Mouse (Mus musculus): ENCODE results near the gene Mphosph9.

Gene Mphosph9

DNA sequence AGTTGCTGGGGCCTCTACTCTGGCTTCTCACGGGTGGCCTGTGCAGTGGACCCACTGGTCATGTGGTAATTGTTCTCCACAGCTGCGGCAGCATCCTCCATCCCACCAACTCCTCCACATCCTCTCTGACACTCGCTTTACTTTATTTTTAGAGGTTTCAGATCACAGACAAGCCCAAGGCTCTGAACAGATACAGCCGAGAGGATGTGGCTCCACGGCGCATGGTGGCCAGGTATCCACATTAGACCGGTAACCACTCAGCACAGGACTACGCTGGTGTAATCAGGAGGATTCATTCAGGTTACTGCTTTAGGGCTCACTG lies 94.7 kb downstream of the Mphosph9 start:
- DNase-seq, result peak; percentile 71

DNA sequence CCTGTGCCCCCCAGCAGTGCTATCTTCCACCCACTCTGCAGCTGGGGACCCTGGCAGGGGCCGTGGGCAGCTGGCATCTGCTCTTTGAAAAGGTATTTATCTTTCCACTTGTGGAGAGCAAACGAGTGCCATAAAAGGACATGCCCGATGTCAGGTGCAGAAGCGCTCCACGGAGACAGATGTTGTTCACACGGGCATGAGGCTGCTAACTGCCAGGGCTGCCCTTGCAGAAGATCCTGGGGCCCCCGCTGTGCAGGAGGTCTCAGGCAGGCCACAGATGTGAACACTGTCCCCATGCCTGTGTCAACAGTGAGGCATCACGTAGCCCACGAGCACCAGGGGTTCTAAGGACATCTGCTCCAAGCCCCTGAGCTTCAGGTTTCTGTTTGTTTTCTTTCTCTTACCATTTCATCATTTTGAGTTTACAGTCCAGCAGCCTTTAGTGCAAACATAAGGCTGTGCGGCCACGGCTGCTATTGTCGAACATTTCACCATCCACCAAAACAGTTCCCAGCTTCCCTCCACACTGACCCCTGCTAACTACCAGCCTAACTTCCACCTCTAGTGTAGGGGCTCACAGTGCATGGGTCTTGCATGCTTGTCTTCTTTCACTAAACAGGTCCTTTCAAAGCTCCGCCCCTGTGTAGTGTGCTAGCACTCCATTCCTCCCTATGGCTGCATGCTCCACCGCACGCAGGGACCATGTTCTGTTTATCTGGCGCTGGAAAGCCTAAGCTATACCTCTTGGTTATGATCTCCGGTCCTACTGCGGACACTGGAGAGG lies 95.2 kb downstream of the Mphosph9 start:
- DNase-seq, result peak; percentile 92

DNA sequence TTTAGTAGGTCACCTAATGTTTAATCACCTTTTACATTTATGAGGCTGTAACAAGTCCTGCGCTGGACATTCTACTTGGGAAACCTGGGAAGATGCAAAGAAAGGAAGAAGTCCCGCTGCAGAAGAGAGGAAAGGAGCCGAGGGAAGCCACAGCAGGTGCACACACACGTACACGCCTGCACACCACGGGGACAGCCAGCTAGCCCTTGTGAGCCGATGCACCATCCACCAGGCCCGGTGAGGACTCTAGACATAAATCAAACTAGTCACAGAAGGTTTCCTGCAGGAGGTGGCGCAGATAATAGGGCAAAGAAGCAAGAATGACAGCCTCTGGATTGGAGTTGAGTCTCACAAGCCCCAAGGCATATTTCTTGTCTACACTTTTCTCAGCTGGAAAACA lies 97.3 kb downstream of the Mphosph9 start:
- peak; percentile 62 for DNase-seq

DNA sequence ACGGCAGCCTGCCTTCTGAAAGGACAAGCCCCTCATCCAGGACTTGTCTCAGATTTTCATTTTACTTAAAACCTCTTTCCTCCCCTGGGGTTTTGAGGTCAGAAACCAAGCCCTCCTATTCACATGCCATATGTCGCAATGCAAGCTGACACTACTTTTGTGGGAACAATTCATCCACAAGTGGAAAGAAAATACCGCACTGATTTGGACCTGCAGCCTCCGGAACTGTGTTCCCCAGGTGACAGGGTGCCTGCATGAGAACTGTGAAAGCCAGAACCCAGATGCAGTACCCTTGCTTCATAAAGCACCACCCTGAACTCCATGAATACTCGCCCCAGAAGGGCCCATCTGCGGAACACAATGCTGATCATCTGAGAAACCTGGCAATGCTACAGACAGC lies 100.6 kb downstream of the Mphosph9 start:
- DNase-seq, result peak; percentile 51

DNA sequence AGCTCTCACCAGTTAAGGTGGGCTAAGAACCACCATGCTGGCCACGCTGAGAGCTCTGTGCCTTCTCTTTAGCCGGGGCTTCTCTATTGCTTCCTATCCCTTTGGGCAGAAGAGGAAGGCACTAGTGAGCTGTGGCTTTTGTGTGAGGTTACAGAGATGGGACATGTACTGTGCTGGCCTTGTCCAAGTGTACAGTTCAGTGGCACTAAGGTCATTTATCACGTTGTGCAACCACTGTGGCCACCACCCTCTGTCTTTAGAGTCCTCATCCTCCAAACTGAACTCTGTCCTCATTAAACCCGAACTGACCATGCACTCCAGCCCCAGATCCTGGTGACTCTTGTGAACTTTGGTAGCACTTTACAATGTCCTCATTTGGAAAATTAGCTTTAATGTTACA lies 101.3 kb downstream of the Mphosph9 start:
- DNase-seq, result no peak

DNA sequence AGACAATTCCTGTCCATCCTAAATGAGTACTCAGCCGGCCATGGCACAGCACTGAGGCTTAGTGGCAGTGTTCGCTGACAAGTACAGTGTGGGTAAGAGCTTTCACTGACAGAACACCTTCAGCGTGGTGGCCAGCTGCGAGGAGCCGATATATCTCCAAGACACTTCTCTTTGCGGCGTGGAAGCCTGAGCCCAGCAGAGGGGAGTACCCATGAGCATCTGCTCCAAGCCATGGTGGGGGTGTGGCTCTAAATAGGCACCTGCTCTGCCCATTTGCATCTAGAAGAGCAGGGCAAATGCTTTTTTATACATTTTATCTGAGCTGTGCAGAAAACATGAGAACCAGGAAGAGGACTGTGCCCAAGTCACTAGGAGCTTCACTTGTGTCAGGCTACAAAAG lies 101.9 kb downstream of the Mphosph9 start:
- peak; percentile 75 for DNase-seq

DNA sequence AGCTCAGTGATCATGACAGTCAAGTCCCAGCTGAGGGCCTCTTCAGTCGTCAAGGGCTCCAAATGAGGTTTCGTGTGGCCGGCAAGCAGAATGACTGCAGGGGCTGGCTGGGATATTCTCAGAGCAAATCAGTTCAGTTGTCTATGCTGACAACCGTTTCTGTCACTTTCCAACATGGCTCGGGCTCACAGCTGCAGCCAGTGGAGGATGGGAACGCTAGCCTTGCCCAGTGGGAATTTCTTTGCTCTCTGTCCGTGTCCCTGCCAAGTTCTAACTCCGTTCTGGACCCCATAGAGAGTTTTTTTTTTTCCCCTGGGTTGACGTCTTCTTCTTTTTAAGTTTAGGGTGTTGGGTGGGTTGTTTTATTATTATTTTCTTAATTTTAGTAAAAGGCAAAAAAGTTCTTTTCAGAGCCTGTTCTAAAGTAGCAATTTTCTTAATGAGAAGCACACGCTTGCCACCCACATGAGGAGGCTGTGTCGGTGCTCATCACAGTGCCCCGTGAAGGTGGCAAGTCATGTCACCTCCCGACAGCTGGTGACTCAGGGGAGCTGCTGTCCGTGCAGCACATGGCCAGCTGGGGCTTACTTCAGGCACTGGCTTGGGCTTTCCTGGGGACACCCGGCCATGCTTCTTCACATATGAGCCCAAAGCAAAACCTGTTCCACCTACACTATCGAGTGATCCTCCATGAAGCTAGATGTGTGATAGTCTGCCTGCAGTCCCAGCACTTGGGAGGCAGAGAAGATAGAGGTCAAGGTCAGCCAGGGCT lies 103.3 kb downstream of the Mphosph9 start:
- DNase-seq, result no peak

DNA sequence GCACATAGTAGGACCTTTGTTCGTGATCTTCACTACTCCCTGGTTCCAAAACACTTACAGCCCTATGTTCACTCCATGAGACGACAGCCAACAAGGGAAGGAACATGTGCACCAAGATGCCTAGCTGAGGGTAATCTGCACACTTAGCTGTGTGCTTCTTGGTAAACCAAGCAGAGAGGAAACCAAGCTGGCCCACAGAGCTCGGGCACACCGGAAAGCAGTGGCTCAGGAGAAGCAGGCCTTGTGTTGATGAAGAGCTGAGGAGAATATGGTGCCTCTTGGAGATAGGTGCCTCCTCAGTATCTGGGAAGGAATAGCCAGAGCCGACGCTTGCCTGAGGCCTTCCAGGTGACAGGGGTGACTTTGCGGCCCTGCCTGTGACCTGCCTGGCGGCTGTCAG lies 104.2 kb downstream of the Mphosph9 start:
- DNase-seq, result peak; percentile 56

DNA sequence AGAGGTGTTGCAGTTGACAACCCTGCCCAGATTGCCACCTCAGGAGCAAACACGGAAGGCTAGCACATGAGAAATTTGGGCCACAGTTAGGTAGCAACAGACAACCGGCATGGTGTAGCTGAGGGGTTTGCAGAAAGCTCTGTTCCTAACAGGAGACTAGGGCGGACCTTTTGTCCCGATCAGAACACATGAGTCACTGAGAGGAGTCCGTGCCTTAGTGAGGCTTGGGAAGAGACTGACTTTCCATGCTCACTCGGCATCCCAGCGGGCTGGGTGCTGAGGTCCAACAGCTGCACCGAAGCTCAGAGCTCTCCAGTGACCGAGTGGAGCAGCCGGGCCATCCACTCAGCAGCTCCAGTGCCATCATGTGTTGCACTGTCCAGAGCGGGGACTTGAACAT lies 105.1 kb downstream of the Mphosph9 start:
- DNase-seq, result no peak

DNA sequence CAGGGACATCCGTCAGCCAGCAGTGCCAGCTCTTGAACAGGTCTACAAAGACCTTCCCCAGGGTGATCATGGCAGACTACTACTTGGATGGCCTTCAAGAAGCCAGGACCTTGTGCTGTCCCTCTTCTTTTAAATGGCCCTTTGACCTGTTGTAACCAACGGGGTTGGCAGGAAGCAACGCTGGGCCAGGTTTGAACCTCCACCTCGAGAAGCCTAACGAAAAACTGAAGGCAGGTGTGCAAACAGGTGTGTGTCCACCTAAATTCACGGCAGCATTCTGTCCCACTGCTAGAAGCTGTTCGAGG lies 106.1 kb downstream of the Mphosph9 start:
- no peak for DNase-seq

DNA sequence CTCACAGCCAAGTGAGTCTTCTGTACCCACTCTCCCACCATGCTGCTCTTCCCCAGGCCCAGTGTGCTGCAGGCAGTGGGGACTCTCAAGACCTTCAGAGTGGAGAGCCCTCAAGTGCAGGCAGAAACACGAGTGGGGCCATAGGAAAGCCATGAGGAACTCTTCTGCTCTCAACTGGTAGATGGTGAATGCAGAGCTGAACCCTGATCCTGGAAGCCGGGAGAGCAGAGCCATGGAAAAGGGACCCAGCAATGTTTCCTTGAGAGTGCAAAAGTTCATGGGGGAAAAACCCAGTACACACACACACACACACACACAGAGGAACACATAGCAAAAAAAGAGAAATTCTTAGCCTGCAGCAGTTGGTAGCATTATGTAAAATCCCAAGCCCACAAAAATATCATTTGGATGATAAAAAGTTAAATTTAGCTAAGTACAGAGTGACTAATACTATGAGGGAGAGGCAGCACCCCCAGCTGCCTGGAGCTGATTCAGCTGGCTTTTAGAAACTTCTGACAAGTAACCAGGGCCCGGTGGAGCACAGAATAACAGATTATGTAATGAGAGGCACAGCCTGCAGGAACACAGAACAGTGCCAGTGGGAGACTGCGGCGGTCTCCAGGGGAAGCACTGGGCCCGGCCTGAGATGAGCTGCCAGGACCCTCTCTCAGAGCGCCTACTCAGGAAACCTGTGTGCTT lies 106.6 kb downstream of the Mphosph9 start:
- DNase-seq, result peak; percentile 58

DNA sequence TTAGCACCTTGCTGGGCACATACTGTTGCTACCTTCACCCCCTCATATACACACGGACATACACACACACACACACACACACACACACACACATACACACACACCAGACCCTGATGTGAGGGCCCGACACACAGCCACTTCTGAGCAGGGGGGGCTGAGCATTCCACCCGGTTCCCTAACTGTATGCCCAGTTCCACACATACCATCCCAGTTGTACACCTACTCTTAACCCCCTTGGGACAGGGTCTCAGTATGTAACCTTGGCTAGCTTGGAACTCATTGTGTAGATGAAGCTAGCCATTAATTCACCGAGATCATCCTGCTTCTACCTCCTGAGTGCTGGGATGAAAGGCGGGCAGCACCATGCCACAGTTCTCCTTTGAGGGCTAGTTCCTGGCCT lies 107.2 kb downstream of the Mphosph9 start:
- no peak for DNase-seq

DNA sequence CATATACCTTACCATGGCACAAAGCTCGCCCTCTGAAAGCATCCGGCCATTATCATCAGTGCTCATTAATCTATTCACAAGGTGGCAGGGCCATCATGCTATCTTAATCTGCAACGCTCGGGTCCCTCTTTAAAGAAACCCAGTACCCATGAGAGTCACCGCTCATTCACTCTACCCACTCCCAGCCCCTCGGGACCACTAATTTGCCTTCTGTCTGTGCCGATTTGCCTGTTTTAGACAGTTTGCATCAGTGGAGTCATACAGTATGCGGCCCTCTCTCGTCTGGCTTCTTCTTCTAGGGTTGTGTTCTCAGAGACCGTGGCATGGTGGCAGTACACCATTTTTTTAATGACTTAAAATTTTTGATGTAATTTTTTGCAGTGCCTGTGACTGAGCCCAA lies 108.3 kb downstream of the Mphosph9 start:
- no peak for DNase-seq

DNA sequence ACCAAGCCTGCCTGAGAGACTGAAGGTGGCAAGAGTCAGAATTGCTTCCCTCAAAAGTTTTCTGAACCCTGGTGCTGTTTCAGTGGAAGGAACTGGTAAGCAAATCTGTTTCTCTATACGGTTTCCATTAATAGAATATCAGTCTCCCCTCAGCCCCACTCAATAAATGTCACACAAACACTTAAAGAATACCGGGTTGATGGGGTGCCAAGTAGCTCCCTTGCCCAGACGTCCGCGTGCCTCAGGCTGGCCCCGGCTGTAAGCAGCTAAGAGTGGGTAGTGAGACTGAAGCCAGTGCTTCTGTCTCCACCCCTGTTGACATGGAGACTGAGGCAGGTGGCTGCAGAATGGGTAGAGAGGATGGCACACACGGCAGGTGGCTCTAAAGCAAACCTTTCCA lies 108.8 kb downstream of the Mphosph9 start:
- DNase-seq, result no peak

DNA sequence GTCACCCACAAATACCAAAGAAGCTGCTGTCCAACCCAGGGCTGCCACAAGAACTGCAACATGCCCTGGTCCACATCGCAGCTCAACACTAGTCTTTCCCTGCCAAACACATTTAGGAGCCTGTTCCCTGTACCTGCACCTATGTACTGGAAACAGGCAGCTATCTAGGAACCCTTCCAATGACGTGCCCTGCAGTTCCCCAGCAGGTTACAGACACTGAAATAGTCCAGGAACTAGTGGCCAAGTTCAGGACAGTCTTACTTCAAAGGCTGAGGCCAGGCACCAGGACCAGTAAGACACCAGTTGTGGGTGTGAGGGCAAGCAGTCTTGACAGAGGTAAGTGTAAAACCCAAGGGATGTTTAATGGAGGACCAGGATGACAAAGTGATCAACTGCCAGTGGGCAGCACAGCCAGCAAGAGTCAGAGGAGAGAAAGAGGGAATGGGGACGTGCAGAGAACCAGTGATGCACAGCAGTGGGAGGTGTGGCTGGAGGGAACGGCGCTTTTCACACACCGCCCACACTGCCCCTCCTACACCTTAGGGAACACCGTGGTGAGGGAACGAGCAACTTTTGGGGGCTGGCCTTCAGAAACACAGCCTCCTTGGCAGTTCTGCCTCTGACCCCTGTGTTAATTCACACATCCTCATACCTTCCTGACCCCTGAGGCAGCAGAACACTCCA lies 110.1 kb downstream of the Mphosph9 start:
- no peak for DNase-seq

DNA sequence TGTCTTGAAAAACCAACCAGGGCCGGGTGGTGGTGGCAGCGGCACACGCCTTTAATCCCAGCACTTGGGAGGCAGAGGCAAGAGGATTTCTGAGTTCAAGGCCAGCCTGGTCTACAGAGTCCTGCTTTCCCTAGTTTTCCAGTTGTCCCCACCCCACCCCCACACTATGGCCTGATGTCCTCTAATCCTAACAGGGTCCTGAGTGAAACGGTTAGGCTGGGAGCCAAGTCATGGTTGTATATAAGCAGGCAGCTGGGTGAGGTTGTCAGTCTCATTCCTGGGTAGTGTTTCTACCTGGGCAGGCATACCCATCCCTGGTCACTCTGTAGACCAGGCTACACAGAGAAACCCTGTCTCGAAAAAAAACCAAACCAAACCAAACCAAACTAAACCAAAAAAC lies 110.7 kb downstream of the Mphosph9 start:
- peak; percentile 20 for DNase-seq

DNA sequence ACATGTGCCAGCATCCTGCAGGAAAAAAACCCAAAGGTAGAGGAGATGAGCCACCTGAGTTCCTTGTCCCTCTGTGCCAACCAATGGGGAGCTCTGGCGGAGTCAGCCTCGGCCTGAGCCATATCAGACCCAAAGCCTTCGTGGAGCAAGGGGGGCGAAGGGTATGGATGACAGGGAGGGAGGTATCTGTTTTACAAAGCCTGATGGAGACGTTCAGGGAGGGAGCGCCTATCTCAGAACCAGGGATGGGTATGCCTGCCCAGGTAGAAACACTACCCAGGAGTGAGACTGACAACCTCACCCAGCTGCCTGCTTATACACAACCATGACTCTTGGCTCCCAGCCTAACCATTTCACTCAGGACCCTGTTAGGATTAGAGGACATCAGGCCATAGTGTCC lies 111.4 kb downstream of the Mphosph9 start:
- DNase-seq, result no peak

DNA sequence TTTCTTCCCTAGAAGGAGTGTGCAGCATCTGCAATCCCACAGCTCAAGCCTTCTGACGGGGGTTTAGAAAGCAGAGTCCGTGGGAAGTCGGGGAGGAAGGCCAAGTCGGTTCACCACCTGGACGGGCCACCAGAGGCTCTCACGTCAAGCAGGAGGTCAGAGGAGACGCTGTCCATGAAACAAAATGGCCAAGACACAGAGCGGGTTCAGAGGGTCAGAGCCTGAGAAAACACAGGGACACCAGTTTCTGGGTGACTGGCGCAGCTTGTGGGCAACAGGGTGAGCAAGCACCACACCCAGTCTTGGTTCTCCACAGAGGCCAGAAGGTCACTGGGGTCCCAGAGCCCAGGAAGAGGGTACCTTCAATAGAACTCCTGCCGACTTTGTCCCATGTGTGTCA lies 112.1 kb downstream of the Mphosph9 start:
- DNase-seq, result peak; percentile 33

DNA sequence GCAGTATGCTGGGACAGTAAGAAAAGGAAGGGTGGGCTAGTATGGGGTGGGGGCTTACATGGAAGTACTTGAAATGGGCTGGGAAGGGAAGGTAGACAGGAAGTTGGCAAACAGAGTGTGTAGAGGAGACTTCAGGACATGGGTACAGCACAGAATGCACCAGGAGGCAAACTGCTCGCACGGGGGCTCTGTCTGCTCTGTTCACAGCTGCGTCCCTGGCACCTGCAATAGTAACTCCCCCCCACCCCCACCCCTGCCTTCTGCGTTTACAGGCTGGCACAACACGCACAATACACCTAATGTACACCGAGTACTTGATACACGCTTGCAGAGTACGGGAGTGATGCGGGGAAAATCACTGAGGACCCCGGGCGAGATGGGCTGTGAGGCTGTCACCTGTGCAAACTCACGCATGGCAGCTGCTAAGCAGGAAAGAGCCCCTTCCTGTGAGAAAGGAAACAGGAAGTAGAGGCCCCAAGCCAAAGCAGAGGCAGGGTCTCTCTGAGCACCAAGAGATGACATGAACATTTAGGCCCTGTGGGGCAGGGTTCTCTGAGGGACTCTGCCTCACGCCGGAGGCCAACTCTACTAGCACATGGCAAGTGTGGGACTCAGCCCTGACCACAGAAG lies 113.1 kb downstream of the Mphosph9 start:
- peak; percentile 86 for DNase-seq

DNA sequence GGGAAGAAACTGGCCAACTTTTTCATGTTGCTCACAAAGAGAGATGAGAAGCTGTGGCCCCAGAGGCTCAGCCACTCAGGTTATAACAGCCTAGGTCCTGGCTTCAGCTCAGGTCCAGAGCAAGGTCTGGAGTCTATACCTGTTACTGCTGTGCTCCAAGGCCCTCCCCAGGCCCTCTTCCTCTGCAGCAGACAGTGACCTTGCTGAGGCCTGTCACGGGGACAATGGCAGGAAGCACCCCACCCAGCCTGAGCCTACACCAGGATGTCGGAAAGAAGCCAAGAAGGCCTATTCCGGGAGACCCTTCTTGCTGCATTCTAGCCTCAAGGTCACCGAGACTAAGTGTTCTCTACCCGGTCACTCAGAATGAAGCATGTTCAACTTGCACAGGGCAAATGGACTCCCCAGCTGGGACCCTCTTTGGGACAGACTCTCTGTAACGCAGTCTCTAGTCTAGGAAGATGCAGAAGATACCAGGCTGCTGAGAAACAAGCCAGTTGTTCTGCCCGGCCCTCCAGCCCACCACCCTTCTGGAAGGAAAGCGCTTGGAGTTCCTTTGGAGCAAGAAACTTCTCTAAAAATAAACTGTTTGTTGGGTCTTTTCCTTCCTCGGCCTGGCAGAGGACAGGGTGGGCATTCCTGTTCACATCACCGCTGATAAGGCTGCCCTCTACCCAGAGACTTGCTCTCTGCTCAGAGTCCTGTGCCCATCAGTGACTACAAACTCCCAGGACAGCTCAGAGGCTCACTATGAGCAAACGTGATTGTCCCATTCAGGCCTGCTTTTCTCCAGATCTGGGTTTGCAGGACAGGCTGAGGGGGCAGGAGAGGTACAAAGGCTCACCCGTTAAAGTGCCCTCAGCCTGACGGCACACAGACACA lies 113.9 kb downstream of the Mphosph9 start:
- peak; percentile 85 for DNase-seq

DNA sequence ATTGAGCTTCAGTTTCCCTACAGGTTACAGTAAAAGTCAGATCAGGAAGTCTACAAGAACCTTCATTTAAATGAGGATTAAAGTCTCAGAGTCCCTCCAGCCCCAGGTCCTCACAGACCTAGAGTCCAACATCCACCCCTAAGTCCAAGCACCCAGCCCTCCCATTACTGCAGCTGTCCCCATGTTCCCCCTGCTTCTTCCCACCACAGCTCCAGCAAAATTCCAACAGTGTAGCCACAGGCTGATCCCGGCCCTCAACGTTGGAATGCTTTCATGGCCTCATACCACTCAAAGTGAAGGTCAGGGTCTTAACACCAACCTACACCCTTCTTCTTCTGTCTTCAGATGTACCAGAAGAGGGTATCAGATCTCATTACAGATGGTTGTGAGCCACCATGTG lies 116.1 kb downstream of the Mphosph9 start:
- peak; percentile 14 for DNase-seq

DNA sequence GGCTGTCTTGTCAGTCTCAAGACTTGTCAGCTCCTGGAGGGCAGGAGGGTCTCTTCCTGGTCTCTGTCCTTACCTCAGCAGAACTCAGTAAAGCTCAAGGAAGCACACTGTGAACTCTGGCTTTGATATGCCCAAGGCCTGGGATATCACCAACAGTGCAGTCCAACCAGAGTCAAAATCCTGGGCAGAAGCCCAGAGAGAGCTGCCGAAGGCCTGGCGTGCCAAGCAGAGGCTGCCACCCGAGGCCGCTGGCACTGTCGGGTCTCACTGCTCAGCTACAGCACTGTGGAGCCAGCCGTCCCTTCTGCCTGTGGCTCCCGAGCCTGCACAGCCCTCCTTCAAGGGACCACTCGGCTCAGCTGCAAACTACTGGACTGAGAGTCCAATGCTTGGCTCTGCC lies 116.5 kb downstream of the Mphosph9 start:
- peak; percentile 15 for DNase-seq

All from thymus, postnatal 14 days (tissue).